Mouse (Mus musculus): ENCODE results near the gene Pms2. TPM values are rescaled to one million over a fixed set of nuclear protein-coding genes. Genes with fewer than 3 reads are reported as not detected.

Pms2 gene
- 20.4 and 22.8 TPM in 2 replicates for polyA plus RNA-seq (2015; fragmentation: Nextera tagmentation; extraction: Ambion mirVana)

GRCm38 (mm10) chr5:143909417-143910400 is at the start of gene Pms2, which contains the start of gene Aimp2:
Gene Pms2 (plus strand): TSS chr5:143909964.
Gene Aimp2 (minus strand): TSS chr5:143909847.

GRCm38 (mm10) chr5:143897635-143898330 is 12.0 kb upstream of the Pms2 start, which contains the start of gene Ankrd61:
Gene Ankrd61 (minus strand): TSS chr5:143897685.

GRCm38 (mm10) chr5:143927875-143928274 is 18.1 kb downstream of the Pms2 start, which contains the start of gene Gm42421:
Gene Gm42421 (plus strand): TSS chr5:143928175.

GRCm38 (mm10) chr5:143932831-143933230 is 23.1 kb downstream of the Pms2 start, which contains the start of gene Rsph10b:
Gene Rsph10b (plus strand): TSS chr5:143933035.

Other genes with a start within 250 kb of the Pms2 start
- 4.4 and 6.7 TPM in 2 replicates for gene Usp42, start 177.7 kb upstream of the Pms2 start, polyA plus RNA-seq (2015; fragmentation: Nextera tagmentation; extraction: Ambion mirVana)
- gene Eif2ak1, start 92.2 kb upstream of the Pms2 start, polyA plus RNA-seq (2015; fragmentation: Nextera tagmentation; extraction: Ambion mirVana), result 85.4 and 94.2 TPM in 2 replicates
- 0.29 and 0.45 TPM in 2 replicates for gene Ankrd61, start 12.3 kb upstream of the Pms2 start, polyA plus RNA-seq (2015; fragmentation: Nextera tagmentation; extraction: Ambion mirVana)
- 49.3 and 49.4 TPM in 2 replicates for gene Aimp2, start 117 bp upstream of the Pms2 start, polyA plus RNA-seq (2015; fragmentation: Nextera tagmentation; extraction: Ambion mirVana)
- 0.27 and 1.2 TPM in 2 replicates for gene Gm42421, start 18.2 kb downstream of the Pms2 start, polyA plus RNA-seq (2015; fragmentation: Nextera tagmentation; extraction: Ambion mirVana)
- gene Rsph10b, start 23.1 kb downstream of the Pms2 start, polyA plus RNA-seq (2015; fragmentation: Nextera tagmentation; extraction: Ambion mirVana), result 0.93 and 1.2 TPM in 2 replicates
- 54.7 and 55.0 TPM in 2 replicates for gene Ccz1, start 104.9 kb downstream of the Pms2 start, polyA plus RNA-seq (2015; fragmentation: Nextera tagmentation; extraction: Ambion mirVana)
- gene Ocm, start 116.7 kb downstream of the Pms2 start, polyA plus RNA-seq (2015; fragmentation: Nextera tagmentation; extraction: Ambion mirVana), result 0.21 TPM in 1 of 2 replicates, not detected in the other
- 2.7 and 3.0 TPM in 2 replicates for gene Lmtk2, start 190.5 kb downstream of the Pms2 start, polyA plus RNA-seq (2015; fragmentation: Nextera tagmentation; extraction: Ambion mirVana)

Measured in spleen, postnatal 0 days (tissue).